Mouse (Mus musculus) forebrain, postnatal 0 days (tissue): ENCODE results near the gene Traf3ip2. TPM values are rescaled to one million over a fixed set of nuclear protein-coding genes. Genes with fewer than 3 reads are reported as not detected.

Experiments
- ATAC-seq: fragments of 200-750 bp; cut with Nextera tagmentation; 2 replicates; pipeline ENCODE4 v1.8.0; 2017; ENCODE audit warnings: mild to moderate bottlenecking, moderate library complexity
- DNase-seq: peaks from one replicate; pipeline ENCODE4 v3.0.0-alpha.2; 2015
- H3K27ac ChIP-seq: fragments of 300-500 bp; sonication (generic); 2 replicates; pipeline ENCODE4 v1.5.1; 2014; ENCODE audit warnings: low read depth, mild to moderate bottlenecking, antibody characterized with exemption, low read length, moderate library complexity, mixed read lengths
- H3K27me3 ChIP-seq: fragments of 300-500 bp; sonication (generic); 2 replicates; pipeline ENCODE4 v1.6.1; 2014; ENCODE audit warnings: mild to moderate bottlenecking, low read length, mixed read lengths; ENCODE audit not compliant: insufficient read depth
- H3K36me3 ChIP-seq: fragments of 300-500 bp; sonication (generic); 2 replicates; pipeline ENCODE4 v1.6.1; 2014; ENCODE audit warnings: mild to moderate bottlenecking, moderate library complexity; ENCODE audit not compliant: insufficient read depth
- H3K4me1 ChIP-seq: fragments of 300-500 bp; sonication (generic); 2 replicates; pipeline ENCODE4 v1.6.1; 2014; ENCODE audit warnings: antibody characterized with exemption; ENCODE audit not compliant: insufficient read depth
- H3K4me2 ChIP-seq: fragments of 300-500 bp; sonication (generic); 2 replicates; pipeline ENCODE4 v1.6.1; 2014; ENCODE audit warnings: low read depth, mild to moderate bottlenecking, moderate library complexity
- H3K4me3 ChIP-seq: fragments of 300-500 bp; sonication (generic); 2 replicates; pipeline ENCODE4 v1.5.1; 2014; ENCODE audit warnings: low read depth, low read length, mixed read lengths
- H3K9ac ChIP-seq: fragments of 300-500 bp; sonication (generic); 2 replicates; pipeline ENCODE4 v1.6.1; 2014; ENCODE audit warnings: mild to moderate bottlenecking
- H3K9me3 ChIP-seq: fragments of 300-500 bp; sonication (generic); 2 replicates; pipeline ENCODE4 v1.6.1; 2016; ENCODE audit warnings: low read length
- CTCF ChIP-seq: sonication (generic); IDR thresholded peaks from 2 replicates; pipeline ENCODE4 v1.5.1; 2016; ENCODE audit warnings: antibody characterized with exemption, control low read depth, low read depth
- WGBS: fragments of 180-500 bp; shearing (Covaris S2); extraction: QIAGEN DNeasy Blood & Tissue Kit; methylation state at CpG from one replicate; pipeline ENCODE4 v1.1.7; 2014; 5-methylcytosine and 5-hydroxymethylcytosine counted together
- polyA plus RNA-seq: library from polyadenylated mRNA; unstranded; fragments of >200 nt; fragmentation: Nextera tagmentation; extraction: Ambion mirVana; gene quantifications from 2 replicates; pipeline ENCODE4 v1.2.1, GENCODE M21; 2015
- total RNA-seq: library from RNA; depleted of rRNA; stranded (reverse); fragments of >200 nt; gene quantifications from 2 replicates; pipeline ENCODE4 v1.2.3, GENCODE M21; 2014

The Traf3ip2 gene
- total and polyA plus RNA-seq, 2 experiments from 2014 or later, result 0.24 to 6.0 TPM

DNA sequence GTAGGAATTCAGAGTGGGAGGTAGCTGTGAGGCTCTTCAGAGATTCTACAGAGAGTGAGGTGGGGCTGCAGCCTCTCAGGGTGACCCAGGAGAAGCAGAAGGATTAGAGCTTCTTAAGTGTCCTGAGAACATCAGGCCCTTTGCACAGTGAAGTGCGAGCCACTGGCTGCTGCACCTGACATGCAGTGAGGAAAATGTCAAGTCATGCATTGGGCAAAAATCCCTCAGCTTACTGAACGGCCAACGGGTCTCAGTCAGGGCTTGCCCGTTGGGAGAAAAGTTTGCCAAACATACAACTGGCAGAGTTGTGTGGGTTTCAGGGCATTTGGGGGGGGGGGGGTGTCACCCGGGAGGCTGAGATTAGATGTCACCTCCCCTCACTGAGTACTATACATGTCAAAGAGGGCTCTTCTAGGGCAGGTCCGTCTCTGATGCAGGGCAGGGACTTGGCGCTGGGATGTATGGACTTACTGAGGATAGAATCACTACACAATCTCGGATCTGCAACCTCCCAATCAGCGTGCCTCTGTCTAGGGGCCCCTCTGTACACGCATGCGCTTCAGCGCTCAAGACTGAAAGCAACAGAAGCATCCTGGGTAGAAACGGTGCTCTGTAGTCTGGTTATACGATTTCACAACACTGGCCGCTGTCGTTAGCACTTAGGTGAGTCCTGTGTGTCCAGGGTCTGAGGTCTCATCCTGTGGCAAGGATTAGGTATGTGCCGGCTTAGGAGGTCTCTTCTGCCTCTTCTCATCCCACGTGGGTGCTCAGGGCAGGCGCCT, 22.8 kb upstream of the Traf3ip2 start:
- 76% methylated on average over 19 of the region's 19 CpGs for WGBS
- no peaks in the 10 kb centered on the region; the same call in none of the 2 replicates for H3K4me1 ChIP-seq

DNA sequence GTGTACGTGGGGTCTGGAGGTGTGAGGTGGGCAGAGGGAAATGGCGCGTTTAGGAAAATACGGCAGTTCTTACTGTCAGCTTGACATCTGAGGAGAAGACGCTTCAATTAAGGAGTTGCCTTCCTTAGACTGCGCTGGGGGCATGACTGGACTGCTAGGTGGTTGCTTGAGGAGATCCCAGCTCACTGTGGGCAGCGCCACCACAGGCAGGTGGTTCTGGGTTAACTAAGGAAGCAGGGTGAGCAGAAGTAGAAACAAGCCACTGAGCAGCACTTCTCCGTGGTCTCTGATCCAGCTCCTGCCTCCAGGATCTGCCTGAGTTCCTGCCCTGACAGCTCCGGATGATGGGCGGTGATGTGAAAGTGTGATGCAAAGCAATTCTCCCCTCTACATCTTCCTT, 22.1 kb upstream of the Traf3ip2 start:
- no peaks in the 10 kb centered on the region for H3K36me3 ChIP-seq
- ATAC-seq (no peak), DNase-seq (no peak)
- 89% methylated on average over 10 of the region's 10 CpGs for WGBS
- H3K4me1 ChIP-seq, result no peaks in the 10 kb centered on the region; the same call in none of the 2 replicates
- no peaks in the 10 kb centered on the region for H3K9me3 ChIP-seq
- H3K4me2 ChIP-seq, result no peak overlapping the region
- no peak for TF ChIP-seq CTCF
- no peak overlapping the region for H3K4me3 ChIP-seq
- H3K27ac ChIP-seq, result no peak overlapping the region
- no peaks in the 10 kb centered on the region for H3K27me3 ChIP-seq
- no peak overlapping the region for H3K9ac ChIP-seq

More for the DNA sequence above, 22.8 kb upstream of the Traf3ip2 start:
- DNase-seq, result no peak
- Histone ChIP-seq H3K36me3 (no peaks in the 10 kb centered on the region), H3K9me3 (no peaks in the 10 kb centered on the region), H3K4me3 (no peak overlapping the region), H3K9ac (no peak overlapping the region), H3K4me2 (no peak overlapping the region), H3K27ac (no peak overlapping the region), H3K27me3 (no peaks in the 10 kb centered on the region)
- no peak for TF ChIP-seq CTCF
- ATAC-seq, result no peak

DNA sequence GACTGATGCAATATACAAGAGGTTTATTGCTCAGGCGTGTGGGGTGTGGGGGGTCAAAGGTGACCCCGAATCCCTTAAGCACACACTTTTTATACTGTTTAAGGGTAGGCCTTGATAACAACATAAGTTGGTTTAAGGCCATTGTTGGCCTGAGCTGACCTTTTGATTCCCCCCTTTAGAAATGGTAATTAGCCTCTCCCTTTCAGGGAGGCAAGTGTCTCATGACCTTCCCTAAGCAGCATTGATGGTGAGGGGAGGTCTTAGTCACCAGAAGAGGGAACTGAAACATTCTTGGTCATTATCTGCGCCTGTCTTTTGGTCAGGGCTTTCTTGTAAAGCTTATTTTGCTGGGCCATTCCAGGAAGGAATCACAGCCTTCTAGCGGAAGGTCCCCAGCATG, 20.2 kb upstream of the Traf3ip2 start:
- Histone ChIP-seq H3K27me3 (no peaks in the 10 kb centered on the region), H3K9ac (no peak overlapping the region), H3K4me1 (peaks cover 7% of the 10 kb centered on the region; the same call in 1 of the 2 replicates), H3K27ac (no peak overlapping the region), H3K4me2 (no peak overlapping the region), H3K36me3 (no peaks in the 10 kb centered on the region), H3K9me3 (no peaks in the 10 kb centered on the region), H3K4me3 (no peak overlapping the region)
- DNase-seq (no peak), ATAC-seq (no peak)
- WGBS, result 83% methylated on average over 4 of the region's 4 CpGs
- TF ChIP-seq CTCF, result no peak

DNA sequence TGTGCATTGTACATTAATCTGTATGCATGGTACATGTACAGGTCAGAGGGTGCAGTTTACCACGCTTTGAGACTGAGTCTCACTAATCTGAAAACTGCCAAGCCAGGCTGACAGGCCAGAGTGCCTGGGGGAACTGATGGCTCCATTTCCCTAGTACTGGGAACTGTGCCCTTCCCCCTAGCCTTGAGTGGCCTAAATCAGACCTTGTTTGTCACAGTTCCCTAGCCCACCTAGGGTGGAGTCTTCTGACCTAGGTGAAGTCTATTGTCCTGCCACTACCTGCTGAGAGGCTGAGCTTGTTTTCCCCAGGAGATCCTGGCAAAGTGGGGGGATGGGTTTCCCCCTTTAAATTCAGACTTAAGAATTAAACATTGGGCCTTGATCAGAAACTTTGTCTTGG, 18.0 kb upstream of the Traf3ip2 start:
- H3K4me3 ChIP-seq, result no peak overlapping the region
- DNase-seq (no peak), ATAC-seq (no peak)
- WGBS, result 86% methylated on average over 1 of the region's 1 CpGs
- H3K36me3 ChIP-seq, result no peaks in the 10 kb centered on the region
- H3K4me1 ChIP-seq, result peaks cover 13% of the 10 kb centered on the region; the same call in 1 of the 2 replicates
- H3K4me2 ChIP-seq, result no peak overlapping the region
- H3K27me3 ChIP-seq, result no peaks in the 10 kb centered on the region
- TF ChIP-seq CTCF, result no peak
- H3K27ac ChIP-seq, result no peak overlapping the region
- H3K9me3 ChIP-seq, result no peaks in the 10 kb centered on the region
- no peak overlapping the region for H3K9ac ChIP-seq

DNA sequence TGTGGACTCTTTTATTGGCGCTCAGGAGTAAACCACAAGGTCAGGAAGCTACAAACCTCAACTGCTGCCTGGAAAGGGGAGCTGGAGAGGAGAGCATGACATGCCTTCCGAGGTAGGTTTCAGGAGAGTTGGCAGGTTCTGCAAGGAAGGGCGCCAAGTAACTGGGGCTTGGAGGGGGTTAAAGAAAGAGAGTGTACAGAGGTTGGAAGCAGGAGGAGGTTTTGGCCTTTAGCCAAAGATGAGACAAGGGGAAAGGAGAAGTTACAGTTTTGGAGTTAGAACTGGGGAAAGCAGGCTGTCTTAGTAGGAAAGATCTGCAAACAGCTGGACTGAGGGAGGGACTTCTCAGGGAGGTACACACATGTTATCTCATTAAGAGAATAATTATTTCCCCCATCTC, 16.9 kb upstream of the Traf3ip2 start:
- TF ChIP-seq CTCF, result no peak
- Histone ChIP-seq H3K4me3 (no peak overlapping the region), H3K4me2 (no peak overlapping the region), H3K27ac (peak overlapping the region; percentile 30; the same call in 1 of the 2 replicates), H3K36me3 (no peaks in the 10 kb centered on the region), H3K9me3 (no peaks in the 10 kb centered on the region), H3K9ac (no peak overlapping the region), H3K4me1 (peaks cover 13% of the 10 kb centered on the region; the same call in 1 of the 2 replicates), H3K27me3 (no peaks in the 10 kb centered on the region)
- ATAC-seq (no peak; the same call in 1 of the 2 replicates), DNase-seq (no peak)
- WGBS, result 62% methylated on average over 3 of the region's 3 CpGs

DNA sequence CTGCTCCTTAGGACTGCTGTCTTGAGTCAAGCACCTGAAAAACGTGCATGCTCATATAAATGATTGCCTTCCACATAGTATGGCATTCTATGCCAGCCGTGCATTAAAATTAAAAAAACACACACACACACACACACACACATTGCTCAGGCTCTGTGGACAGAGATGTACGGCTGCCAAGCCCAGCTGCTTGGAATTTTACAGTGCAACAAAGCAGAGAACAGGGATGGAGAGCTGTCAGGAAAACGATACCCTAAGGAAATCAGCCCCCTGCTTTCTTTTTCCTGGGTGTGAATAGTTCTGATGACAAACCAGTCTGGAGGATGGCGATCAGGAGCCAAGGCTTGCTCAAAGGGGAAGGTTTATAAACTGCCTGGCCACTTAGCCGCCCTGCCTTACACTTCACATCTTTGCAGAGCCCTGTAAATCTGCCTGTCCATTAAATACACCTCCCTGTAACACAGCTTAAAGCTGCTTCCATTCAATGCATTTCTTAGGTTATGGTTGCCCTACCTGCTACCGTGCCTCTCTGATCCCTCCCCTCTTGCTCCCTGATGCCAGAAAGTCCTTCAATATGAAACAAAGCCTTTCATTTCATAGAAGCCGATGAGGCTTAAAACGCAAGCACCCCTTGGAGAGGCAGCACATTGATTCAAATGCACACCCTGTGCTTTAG, 15.5 kb upstream of the Traf3ip2 start:
- H3K36me3 ChIP-seq, result no peaks in the 10 kb centered on the region
- H3K4me2 ChIP-seq, result peak overlapping the region; percentile 2; the same call in 1 of the 2 replicates
- peak overlapping the region; percentile 18; the same call in 1 of the 2 replicates for H3K9ac ChIP-seq
- H3K9me3 ChIP-seq, result no peaks in the 10 kb centered on the region
- H3K27ac ChIP-seq, result peak overlapping the region; percentile 64
- no peak overlapping the region for H3K4me3 ChIP-seq
- peak; percentile 47 for DNase-seq
- no peak for TF ChIP-seq CTCF
- peak; percentile 65 for ATAC-seq
- WGBS, result 12% methylated on average over 9 of the region's 9 CpGs
- H3K4me1 ChIP-seq, result peaks cover 13% of the 10 kb centered on the region; the same call in 1 of the 2 replicates
- H3K27me3 ChIP-seq, result no peaks in the 10 kb centered on the region

DNA sequence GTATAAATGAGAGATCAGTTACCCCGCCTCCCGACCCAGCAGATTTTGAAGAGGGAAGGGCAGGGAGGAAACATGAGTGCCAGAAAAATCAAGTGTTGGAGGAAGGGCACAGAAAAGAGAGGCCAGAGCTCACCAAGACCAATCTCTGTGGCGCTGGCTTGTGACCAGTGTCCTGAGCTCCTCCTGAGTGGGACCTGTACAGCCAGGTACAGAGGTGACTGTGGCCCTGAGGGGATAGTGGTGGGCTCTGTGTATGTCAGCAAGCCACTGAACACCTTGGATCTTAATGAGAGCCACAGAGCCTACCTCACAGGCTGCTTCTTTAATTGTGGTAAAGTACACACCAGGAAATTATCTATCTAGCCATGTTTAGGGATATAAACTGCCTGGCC, 14.9 kb upstream of the Traf3ip2 start:
- H3K27me3 ChIP-seq, result no peaks in the 10 kb centered on the region
- H3K4me3 ChIP-seq, result no peak overlapping the region
- no peaks in the 10 kb centered on the region for H3K9me3 ChIP-seq
- H3K4me2 ChIP-seq, result no peak overlapping the region
- WGBS, result 20% methylated on average over 3 of the region's 3 CpGs
- peaks cover 13% of the 10 kb centered on the region; the same call in 1 of the 2 replicates for H3K4me1 ChIP-seq
- peak overlapping the region; percentile 18; the same call in 1 of the 2 replicates for H3K9ac ChIP-seq
- no peak overlapping the region; the same call in 1 of the 2 replicates for H3K27ac ChIP-seq
- DNase-seq (no peak), ATAC-seq (peak; percentile 40; the same call in 1 of the 2 replicates)
- TF ChIP-seq CTCF, result no peak
- no peaks in the 10 kb centered on the region for H3K36me3 ChIP-seq
